Mouse (Mus musculus) spleen, postnatal 0 days (tissue): ENCODE results near the gene Rps24. TPM values are rescaled to one million over a fixed set of nuclear protein-coding genes. Genes with fewer than 3 reads are reported as not detected.

Experiments used
- polyA plus RNA-seq: library from polyadenylated mRNA; unstranded; fragments of >200 nt; fragmentation: Nextera tagmentation; extraction: Ambion mirVana; gene quantifications from 2 replicates; pipeline ENCODE4 v1.2.1, GENCODE M21; 2015

Rps24 gene
- polyA plus RNA-seq = 1,198 and 1,282 TPM in 2 replicates

DNA sequence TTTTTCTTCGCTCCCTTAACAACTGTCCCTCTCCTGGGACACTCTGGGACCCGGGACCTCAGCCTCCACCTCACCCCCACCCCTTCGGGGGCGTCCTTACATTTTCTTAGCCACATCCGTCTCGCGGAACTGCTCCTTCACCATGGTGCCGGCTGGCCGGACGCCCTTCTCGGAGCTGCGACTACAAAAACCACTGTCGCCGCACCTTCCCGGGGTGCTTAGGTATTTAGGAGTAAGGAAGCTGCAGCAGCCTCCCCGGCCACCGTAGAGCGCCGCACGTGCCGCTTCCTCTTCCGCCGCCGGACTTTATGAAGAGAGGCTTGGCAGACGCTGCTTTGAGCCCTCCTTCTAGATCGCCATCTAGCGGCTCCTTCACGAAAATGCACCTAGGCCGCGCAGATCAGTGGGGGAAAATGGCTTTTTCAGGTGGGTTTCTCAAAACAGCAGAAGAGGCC lies at the start of gene Rps24, which contains the start of gene Polr3a:
Gene Rps24 (plus strand): TSS at position 353 of the 455 bp plus-strand sequence.
Gene Polr3a (minus strand): TSS at position 286 of the 455 bp plus-strand sequence.

Other genes starting within 250 kb of the Rps24 start
- gene Dlg5, start 241.2 kb upstream of the Rps24 start, polyA plus RNA-seq = 2.1 and 2.9 TPM in 2 replicates
- not detected in 2 replicates for gene E330034G19Rik, start 193.9 kb upstream of the Rps24 start, polyA plus RNA-seq
- gene Polr3a, start 67 bp upstream of the Rps24 start, polyA plus RNA-seq = 8.3 and 8.9 TPM in 2 replicates